Mouse (Mus musculus): ENCODE results near the gene Smarce1.

Gene Smarce1

GRCm38 (mm10) chr11:99229641-99230260 is 1.1 kb downstream of the Smarce1 start:
- DNase-seq (ENCODE audit: low read depth, low spot score) = peak; percentile 33

GRCm38 (mm10) chr11:99226298-99226697 is 4.5 kb downstream of the Smarce1 start:
- no peak for DNase-seq (ENCODE audit: low read depth, low spot score)

- no peak for DNase-seq (ENCODE audit: low read depth, low spot score)
Measured at GRCm38 (mm10) chr11:99223310-99223709, 7.5 kb downstream of the Smarce1 start.

- no peak for DNase-seq (ENCODE audit: low read depth, low spot score)
Measured at GRCm38 (mm10) chr11:99221811-99222210, 9.0 kb downstream of the Smarce1 start.

GRCm38 (mm10) chr11:99217248-99217986 is 13.4 kb downstream of the Smarce1 start:
- no peak for DNase-seq (ENCODE audit: low read depth, low spot score)

- no peak for DNase-seq (ENCODE audit: low read depth, low spot score)
Measured at GRCm38 (mm10) chr11:99216181-99216580, 14.6 kb downstream of the Smarce1 start.

GRCm38 (mm10) chr11:99212693-99213092 is 18.1 kb downstream of the Smarce1 start:
- no peak for DNase-seq (ENCODE audit: low read depth, low spot score)

GRCm38 (mm10) chr11:99211964-99212363 is 18.9 kb downstream of the Smarce1 start:
- no peak for DNase-seq (ENCODE audit: low read depth, low spot score)

GRCm38 (mm10) chr11:99208105-99208669 is 22.6 kb downstream of the Smarce1 start:
- DNase-seq (ENCODE audit: low read depth, low spot score) = no peak

GRCm38 (mm10) chr11:99207449-99207848 is 23.4 kb downstream of the Smarce1 start:
- peak; percentile 18 for DNase-seq (ENCODE audit: low read depth, low spot score)

GRCm38 (mm10) chr11:99206954-99207353 is 23.9 kb downstream of the Smarce1 start:
- DNase-seq (ENCODE audit: low read depth, low spot score) = no peak

- peak; percentile 69 for DNase-seq (ENCODE audit: low read depth, low spot score)
Measured at GRCm38 (mm10) chr11:99189154-99189582, 41.6 kb downstream of the Smarce1 start.

GRCm38 (mm10) chr11:99187348-99187747 is 43.5 kb downstream of the Smarce1 start:
- no peak for DNase-seq (ENCODE audit: low read depth, low spot score)

- DNase-seq (ENCODE audit: low read depth, low spot score) = no peak
Measured at GRCm38 (mm10) chr11:99186836-99187235, 44.0 kb downstream of the Smarce1 start.

- DNase-seq (ENCODE audit: low read depth, low spot score) = no peak
Measured at GRCm38 (mm10) chr11:99182575-99182974, 48.2 kb downstream of the Smarce1 start.

GRCm38 (mm10) chr11:99180071-99180470 is 50.7 kb downstream of the Smarce1 start:
- DNase-seq (ENCODE audit: low read depth, low spot score) = no peak

- no peak for DNase-seq (ENCODE audit: low read depth, low spot score)
Measured at GRCm38 (mm10) chr11:99177925-99178198, 53.0 kb downstream of the Smarce1 start.

GRCm38 (mm10) chr11:99177054-99177924 is 53.5 kb downstream of the Smarce1 start:
- no peak for DNase-seq (ENCODE audit: low read depth, low spot score)

GRCm38 (mm10) chr11:99172002-99172401 is 58.8 kb downstream of the Smarce1 start:
- DNase-seq (ENCODE audit: low read depth, low spot score) = no peak

- DNase-seq (ENCODE audit: low read depth, low spot score) = no peak
Measured at GRCm38 (mm10) chr11:99171442-99171841, 59.4 kb downstream of the Smarce1 start.

GRCm38 (mm10) chr11:99170547-99171267 is 60.1 kb downstream of the Smarce1 start:
- peak; percentile 20 for DNase-seq (ENCODE audit: low read depth, low spot score)
